Mouse (Mus musculus) erythroid progenitor cell, adult 5-6 weeks (primary cell): Measurements from ENCODE around the gene Slc25a42. TPM values are rescaled to one million over a fixed set of nuclear protein-coding genes. Genes with fewer than 3 reads are reported as not detected.

Experiments used
- ATAC-seq: replicated peaks from 2 replicates; pipeline ENCODE4 v1.8.0; 2016; ENCODE audit warnings: moderate number of reproducible peaks, mild to moderate bottlenecking, moderate TSS enrichment, inconsistent platforms; ENCODE audit not compliant: poor library complexity, low FRiP score, severe bottlenecking
- total RNA-seq, 2 experiments: library from RNA; stranded (forward) in 1 of 2; stranded (reverse) in 1 of 2; fragments of 150-400 nt in 1 of 2; fragments of 186-747, 209-891 nt in 1 of 2; gene quantifications; 2 replicates each; pipeline versions ENCODE4 v1.2.3 to v1.2.4; 2015 to 2017; ENCODE audit warnings: low replicate concordance in 2 of 2

The Slc25a42 gene
- total RNA-seq (2015; ENCODE audit: low replicate concordance) = 30.6 and 35.3 TPM in 2 replicates
- 16.2 and 24.4 TPM in 2 replicates for total RNA-seq (2017; ENCODE audit: low replicate concordance)

- peak; percentile 88 for ATAC-seq
Observed at GRCm38 (mm10) chr8:70212112-70213055, at the start of gene Slc25a42. Slc25a42 (minus strand) TSS chr8:70212305.

- ATAC-seq = peak; percentile 76
Observed at GRCm38 (mm10) chr8:70259043-70259442, 46.9 kb upstream of the Slc25a42 start.

GRCm38 (mm10) chr8:70258600-70258999, 46.5 kb upstream of the Slc25a42 start:
- ATAC-seq = peak; percentile 77

GRCm38 (mm10) chr8:70257456-70257855, 45.4 kb upstream of the Slc25a42 start:
- ATAC-seq = no peak

- no peak for ATAC-seq
Observed at GRCm38 (mm10) chr8:70254628-70255027, 42.5 kb upstream of the Slc25a42 start.

GRCm38 (mm10) chr8:70247841-70248240, 35.7 kb upstream of the Slc25a42 start:
- ATAC-seq = no peak

- ATAC-seq = no peak
Observed at GRCm38 (mm10) chr8:70246622-70247021, 34.5 kb upstream of the Slc25a42 start.

GRCm38 (mm10) chr8:70240642-70241041, 28.5 kb upstream of the Slc25a42 start:
- ATAC-seq = no peak

- no peak for ATAC-seq
Observed at GRCm38 (mm10) chr8:70237842-70238241, 25.7 kb upstream of the Slc25a42 start.

GRCm38 (mm10) chr8:70234781-70235128, 22.6 kb upstream of the Slc25a42 start:
- no peak; the same call in 1 of the 2 replicates for ATAC-seq

- peak; percentile 93 for ATAC-seq
Observed at GRCm38 (mm10) chr8:70234080-70234780, 22.1 kb upstream of the Slc25a42 start, which contains the start of the genes Sugp2 and Armc6. Sugp2 (plus strand) TSS chr8:70234226. Armc6 (minus strand) TSS chr8:70234466.

- no peak for ATAC-seq
Observed at GRCm38 (mm10) chr8:70233606-70234005, 21.5 kb upstream of the Slc25a42 start.

GRCm38 (mm10) chr8:70230837-70231236, 18.7 kb upstream of the Slc25a42 start:
- no peak for ATAC-seq

- ATAC-seq = no peak
Observed at GRCm38 (mm10) chr8:70227997-70228396, 15.9 kb upstream of the Slc25a42 start.

GRCm38 (mm10) chr8:70223341-70223740, 11.2 kb upstream of the Slc25a42 start:
- ATAC-seq = 0 out of 2 replicates have a peak, but pooled peaks have one; percentile 49

GRCm38 (mm10) chr8:70222041-70222440, 9.9 kb upstream of the Slc25a42 start:
- ATAC-seq = no peak

GRCm38 (mm10) chr8:70220911-70221310, 8.8 kb upstream of the Slc25a42 start:
- no peak for ATAC-seq

- ATAC-seq = no peak
Observed at GRCm38 (mm10) chr8:70220236-70220840, 8.2 kb upstream of the Slc25a42 start.

GRCm38 (mm10) chr8:70219107-70219684, 7.1 kb upstream of the Slc25a42 start:
- no peak for ATAC-seq

GRCm38 (mm10) chr8:70217441-70217840, 5.3 kb upstream of the Slc25a42 start:
- ATAC-seq = no peak
